Mouse (Mus musculus) hindbrain, embryonic 14.5 days (tissue): ENCODE results near the gene Nid2. TPM values are rescaled to one million over a fixed set of nuclear protein-coding genes. Genes with fewer than 3 reads are reported as not detected.

ENCODE experiments used
- ATAC-seq: fragments of 200-750 bp; cut with Nextera tagmentation; 2 replicates; pipeline ENCODE4 v1.8.0; 2017; ENCODE audit warnings: moderate number of reproducible peaks, mild to moderate bottlenecking, moderate TSS enrichment, moderate library complexity; ENCODE audit not compliant: low FRiP score
- DNase-seq: peaks from one replicate; pipeline ENCODE4 v3.0.0-alpha.2; 2015; ENCODE audit warnings: low spot score
- H3K27ac ChIP-seq: fragments of 300-500 bp; sonication (generic); 2 replicates; pipeline ENCODE4 v1.5.1; 2014; ENCODE audit warnings: mild to moderate bottlenecking, moderate library complexity
- H3K27me3 ChIP-seq: fragments of 300-500 bp; sonication (generic); 2 replicates; pipeline ENCODE4 v1.6.1; 2014; ENCODE audit warnings: mild to moderate bottlenecking, low read length, mixed read lengths; ENCODE audit not compliant: control insufficient read depth, insufficient read depth
- H3K36me3 ChIP-seq: fragments of 300-500 bp; sonication (generic); replicated peaks from 2 replicates; pipeline ENCODE4 v1.6.1; 2014; ENCODE audit not compliant: control insufficient read depth, insufficient read depth
- H3K4me1 ChIP-seq: fragments of 300-500 bp; sonication (generic); replicated peaks from 2 replicates; pipeline ENCODE4 v1.6.1; 2014; ENCODE audit warnings: antibody characterized with exemption, low read length, mixed read lengths; ENCODE audit not compliant: control insufficient read depth, insufficient read depth
- H3K4me2 ChIP-seq: fragments of 300-500 bp; sonication (generic); replicated peaks from 2 replicates; pipeline ENCODE4 v1.6.1; 2014; ENCODE audit warnings: mild to moderate bottlenecking, moderate library complexity
- H3K4me3 ChIP-seq: fragments of 300-500 bp; sonication (generic); replicated peaks from 2 replicates; pipeline ENCODE4 v1.5.1; 2014; ENCODE audit warnings: mild to moderate bottlenecking, low read length
- H3K9ac ChIP-seq: fragments of 300-500 bp; sonication (generic); 2 replicates; pipeline ENCODE4 v1.6.1; 2014
- H3K9me3 ChIP-seq: fragments of 300-500 bp; sonication (generic); 2 replicates; pipeline ENCODE4 v1.6.1; 2016; ENCODE audit warnings: low read length; ENCODE audit not compliant: control insufficient read depth
- WGBS: fragments of 180-500 bp; shearing (Covaris S2); extraction: QIAGEN DNeasy Blood & Tissue Kit; methylation state at CpG from one replicate; pipeline ENCODE4 v1.1.7; 2014; 5-methylcytosine and 5-hydroxymethylcytosine counted together
- polyA plus RNA-seq: library from polyadenylated mRNA; unstranded; fragments of >200 nt; fragmentation: Nextera tagmentation; extraction: Ambion mirVana; gene quantifications from 2 replicates; pipeline ENCODE4 v1.2.1, GENCODE M21; 2014

The Nid2 gene
- polyA plus RNA-seq, 1 experiment from 2014 or later, result 48.7 TPM

DNA sequence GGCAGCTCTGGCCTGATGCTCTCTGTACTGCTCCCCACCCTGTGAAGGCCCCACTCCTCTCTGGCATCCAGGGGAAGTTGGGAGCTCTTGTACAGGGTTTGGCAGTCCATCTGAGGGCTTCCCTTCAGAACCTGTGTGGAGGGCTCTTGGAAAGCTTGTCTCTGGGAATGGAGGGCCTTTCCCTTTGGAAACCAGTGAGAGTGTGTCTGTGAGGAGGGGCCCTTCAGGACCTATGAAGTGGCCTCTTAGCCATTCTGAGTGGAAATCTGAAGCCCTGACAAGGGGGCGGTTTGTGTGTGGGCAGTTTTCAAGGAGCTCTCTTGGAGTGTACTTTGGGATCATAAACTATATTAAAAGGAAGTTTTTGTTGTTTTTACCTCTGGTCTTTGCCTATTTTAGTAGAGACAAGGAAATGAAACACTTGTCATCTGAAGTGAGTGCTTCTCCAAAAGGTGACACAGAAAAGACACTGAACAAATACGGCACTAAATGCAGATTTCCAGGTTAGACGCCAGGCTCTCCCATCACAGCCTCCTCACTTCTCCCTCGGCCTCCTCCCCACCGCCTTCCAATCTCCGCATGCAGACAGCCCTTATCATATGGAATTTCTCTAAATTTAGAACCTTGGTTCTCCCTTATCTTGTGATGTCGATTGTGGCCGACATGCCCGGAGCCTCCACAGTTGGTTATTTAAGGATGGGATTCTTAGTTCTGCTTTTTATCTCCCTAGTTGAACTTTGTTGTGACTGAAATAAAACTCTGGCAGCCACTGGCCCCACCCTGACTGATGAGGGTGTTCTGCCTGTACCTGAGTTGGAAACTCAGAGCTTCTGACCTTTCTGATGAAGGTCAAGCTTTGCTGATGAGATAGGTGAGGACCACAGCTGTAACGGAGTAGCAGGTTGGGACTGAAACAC, 8.5 kb downstream of the Nid2 start:
- Histone ChIP-seq H3K4me3 (no peak overlapping the region), H3K36me3 (no peaks in the 10 kb centered on the region), H3K9me3 (no peaks in the 10 kb centered on the region), H3K9ac (no peak overlapping the region), H3K27me3 (no peaks in the 10 kb centered on the region), H3K27ac (no peak overlapping the region), H3K4me1 (no peaks in the 10 kb centered on the region), H3K4me2 (no peak overlapping the region)
- WGBS, result 92% methylated on average over 10 of the region's 10 CpGs
- DNase-seq (no peak), ATAC-seq (no peak)

DNA sequence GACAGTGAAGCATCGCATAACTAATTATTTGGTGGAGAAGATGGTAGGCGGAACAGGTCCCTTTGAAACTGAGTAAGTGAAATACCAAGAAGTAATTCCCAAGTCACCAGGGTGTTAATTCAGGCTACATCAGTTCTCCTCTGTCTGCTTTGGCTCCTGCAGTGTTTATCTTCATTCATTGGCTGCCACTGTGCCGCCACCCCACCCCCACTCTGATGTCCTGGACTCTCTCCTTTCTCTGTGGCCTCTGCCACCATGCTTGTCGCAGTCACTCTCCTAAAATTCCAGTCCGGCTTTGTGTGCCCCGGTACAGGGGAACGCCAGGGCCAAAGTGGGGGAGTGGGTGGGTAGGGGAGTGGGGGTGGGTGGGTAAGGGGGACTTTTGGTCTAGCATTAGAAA, 9.7 kb downstream of the Nid2 start:
- WGBS, result 14% methylated on average over 7 of the region's 7 CpGs
- no peaks in the 10 kb centered on the region for H3K9me3 ChIP-seq
- H3K9ac ChIP-seq, result no peak overlapping the region
- no peak overlapping the region for H3K4me3 ChIP-seq
- no peaks in the 10 kb centered on the region for H3K36me3 ChIP-seq
- H3K27me3 ChIP-seq, result no peaks in the 10 kb centered on the region
- no peak for DNase-seq
- no peak overlapping the region for H3K27ac ChIP-seq
- ATAC-seq, result 0 out of 2 replicates have a peak, but pooled peaks have one; percentile 29
- H3K4me2 ChIP-seq, result no peak overlapping the region
- H3K4me1 ChIP-seq, result no peaks in the 10 kb centered on the region

DNA sequence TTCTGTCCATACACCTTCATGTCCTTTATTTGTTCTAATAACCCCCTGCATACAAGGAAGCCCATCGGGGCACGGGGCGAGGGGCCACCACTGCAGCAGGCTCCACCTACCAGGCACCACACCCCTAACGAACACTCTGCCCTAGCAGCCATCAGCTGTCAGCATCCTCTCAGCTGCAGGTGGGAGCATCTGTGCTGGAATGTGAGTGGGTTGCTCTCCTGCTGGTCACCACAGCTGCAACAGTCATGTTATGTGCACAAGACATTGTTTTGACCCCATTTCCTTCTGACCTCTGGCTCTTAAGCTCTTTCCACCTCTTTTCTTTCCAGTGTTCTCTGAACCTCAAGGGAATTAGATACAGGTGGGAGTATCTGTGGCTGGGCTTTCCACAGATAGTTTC, 10.9 kb downstream of the Nid2 start:
- Histone ChIP-seq H3K27me3 (no peaks in the 10 kb centered on the region), H3K4me1 (no peaks in the 10 kb centered on the region), H3K4me2 (no peak overlapping the region), H3K4me3 (no peak overlapping the region), H3K27ac (no peak overlapping the region), H3K9ac (no peak overlapping the region), H3K36me3 (no peaks in the 10 kb centered on the region), H3K9me3 (no peaks in the 10 kb centered on the region)
- DNase-seq (no peak), ATAC-seq (no peak)
- WGBS, result 69% methylated on average over 4 of the region's 4 CpGs

DNA sequence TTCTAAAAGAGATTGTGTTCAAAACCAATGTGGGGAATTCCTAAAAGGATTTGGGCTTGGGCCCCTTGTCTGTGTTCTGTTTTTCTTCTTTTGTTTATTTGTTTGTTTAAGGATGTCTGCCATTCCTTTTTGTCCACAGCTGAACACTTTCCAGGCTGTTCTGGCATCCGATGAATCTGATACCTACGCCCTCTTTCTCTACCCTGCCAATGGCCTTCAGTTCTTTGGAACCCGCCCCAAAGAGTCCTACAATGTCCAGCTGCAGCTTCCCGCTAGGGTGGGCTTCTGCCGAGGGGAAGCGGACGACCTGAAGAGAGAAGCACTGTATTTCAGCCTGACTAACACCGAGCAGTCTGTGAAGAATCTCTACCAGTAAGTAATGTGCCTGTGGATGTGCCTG, 12.5 kb downstream of the Nid2 start:
- DNase-seq (no peak), ATAC-seq (no peak)
- Histone ChIP-seq H3K36me3 (no peaks in the 10 kb centered on the region), H3K4me2 (no peak overlapping the region), H3K27me3 (no peaks in the 10 kb centered on the region), H3K4me1 (no peaks in the 10 kb centered on the region), H3K4me3 (no peak overlapping the region), H3K27ac (0 out of 2 replicates have a peak overlapping the region, but pooled peaks have one; percentile 5), H3K9me3 (no peaks in the 10 kb centered on the region), H3K9ac (no peak overlapping the region)
- 48% methylated on average over 8 of the region's 8 CpGs for WGBS

GRCm38 (mm10) chr14:19764331-19764730, 13.3 kb downstream of the Nid2 start:
- no peak overlapping the region for H3K9ac ChIP-seq

DNA sequence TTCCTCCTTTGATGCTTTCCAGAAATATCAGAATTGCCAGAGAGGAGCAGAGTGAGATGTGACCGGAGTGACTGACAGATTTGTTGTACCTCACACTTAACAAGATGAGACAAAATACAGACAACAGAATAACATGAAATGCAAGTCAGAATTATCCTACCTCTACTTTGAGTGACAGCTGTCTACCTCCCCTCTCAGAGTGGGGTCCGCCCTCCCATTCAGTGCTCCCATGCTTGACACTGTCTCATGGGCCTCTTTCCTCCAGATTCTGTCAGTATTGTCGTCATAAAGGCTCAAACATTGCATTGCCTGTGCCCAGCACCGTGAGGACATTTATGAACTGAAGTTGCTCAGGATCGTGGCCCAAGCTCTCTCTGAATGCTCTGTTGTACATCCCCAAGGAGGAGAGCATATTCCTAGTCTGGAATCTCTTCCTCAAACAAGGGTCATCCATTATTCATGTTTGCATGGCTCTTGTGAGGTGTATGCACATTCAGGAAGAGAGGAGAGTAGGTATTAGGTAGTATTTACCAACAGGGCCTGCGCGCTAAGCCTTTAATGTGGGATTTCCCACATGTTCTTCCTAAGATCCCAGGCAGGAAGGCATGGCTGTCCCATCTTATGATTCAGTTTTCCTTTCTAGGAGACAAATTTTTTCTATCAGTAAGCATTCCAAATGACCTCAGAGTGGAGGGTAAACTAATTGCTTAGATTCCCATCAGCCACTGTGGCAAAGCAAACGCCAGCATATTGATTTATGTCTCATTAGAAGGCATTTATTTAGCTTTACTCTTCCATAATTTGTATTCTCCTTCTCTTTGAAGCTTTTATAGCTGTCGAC, 14.7 kb downstream of the Nid2 start:
- Histone ChIP-seq H3K4me2 (no peak overlapping the region), H3K4me3 (no peak overlapping the region), H3K9me3 (no peaks in the 10 kb centered on the region), H3K27ac (no peak overlapping the region), H3K36me3 (no peaks in the 10 kb centered on the region), H3K27me3 (no peaks in the 10 kb centered on the region), H3K4me1 (no peaks in the 10 kb centered on the region), H3K9ac (no peak overlapping the region)
- no peak for ATAC-seq
- 59% methylated on average over 9 of the region's 9 CpGs for WGBS
- DNase-seq, result no peak

More at GRCm38 (mm10) chr14:19764331-19764730, 13.3 kb downstream of the Nid2 start:
- no peak overlapping the region for H3K4me3 ChIP-seq
- no peak for ATAC-seq
- no peaks in the 10 kb centered on the region for H3K27me3 ChIP-seq
- no peaks in the 10 kb centered on the region for H3K9me3 ChIP-seq
- no peaks in the 10 kb centered on the region for H3K4me1 ChIP-seq
- no peak overlapping the region for H3K4me2 ChIP-seq
- H3K27ac ChIP-seq, result no peak overlapping the region
- 69% methylated on average over 8 of the region's 8 CpGs for WGBS
- H3K36me3 ChIP-seq, result no peaks in the 10 kb centered on the region
- no peak for DNase-seq

DNA sequence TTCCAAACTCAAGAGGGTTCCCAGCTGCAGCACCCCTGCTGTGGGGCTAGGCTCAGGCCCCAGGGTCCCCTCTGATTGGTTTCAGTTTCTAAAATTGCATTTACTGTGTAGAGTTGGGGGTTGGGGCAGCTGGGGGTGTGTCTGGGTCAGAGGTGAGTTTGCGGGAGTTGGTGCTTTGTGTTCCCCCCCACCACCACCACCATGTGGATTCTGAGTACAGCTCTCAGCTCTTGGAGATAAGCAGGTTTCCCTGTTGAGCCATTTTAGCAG, 15.2 kb downstream of the Nid2 start:
- DNase-seq (no peak), ATAC-seq (no peak)
- H3K36me3 ChIP-seq, result no peaks in the 10 kb centered on the region
- no peaks in the 10 kb centered on the region for H3K27me3 ChIP-seq
- no peaks in the 10 kb centered on the region for H3K4me1 ChIP-seq
- WGBS, result 25% methylated on average over 1 of the region's 1 CpGs
- H3K4me3 ChIP-seq, result no peak overlapping the region
- no peaks in the 10 kb centered on the region for H3K9me3 ChIP-seq
- H3K9ac ChIP-seq, result no peak overlapping the region
- H3K4me2 ChIP-seq, result no peak overlapping the region
- H3K27ac ChIP-seq, result no peak overlapping the region

- no peaks in the 10 kb centered on the region for H3K4me1 ChIP-seq
- no peaks in the 10 kb centered on the region for H3K27me3 ChIP-seq
- H3K4me3 ChIP-seq, result no peak overlapping the region
- no peak overlapping the region for H3K4me2 ChIP-seq
- no peak overlapping the region for H3K9ac ChIP-seq
- H3K36me3 ChIP-seq, result no peaks in the 10 kb centered on the region
- no peak overlapping the region for H3K27ac ChIP-seq
- WGBS, result 90% methylated on average over 6 of the region's 6 CpGs
- DNase-seq (no peak), ATAC-seq (no peak)
- no peaks in the 10 kb centered on the region for H3K9me3 ChIP-seq
These were observed 17.6 kb downstream of the Nid2 start for GRCm38 (mm10) chr14:19768648-19769047.

- no peaks in the 10 kb centered on the region for H3K9me3 ChIP-seq
- WGBS, result 33% methylated on average over 6 of the region's 6 CpGs
- H3K4me1 ChIP-seq, result no peaks in the 10 kb centered on the region
- no peaks in the 10 kb centered on the region for H3K27me3 ChIP-seq
- no peak overlapping the region for H3K4me3 ChIP-seq
- H3K27ac ChIP-seq, result no peak overlapping the region
- DNase-seq (no peak), ATAC-seq (no peak)
- H3K9ac ChIP-seq, result no peak overlapping the region
- no peaks in the 10 kb centered on the region for H3K36me3 ChIP-seq
- no peak overlapping the region for H3K4me2 ChIP-seq
These were observed 18.6 kb downstream of the Nid2 start for GRCm38 (mm10) chr14:19769441-19770200.
